Mouse (Mus musculus): ENCODE measurements around the gene Nrd1. TPM values are rescaled to one million over a fixed set of nuclear protein-coding genes. Genes with fewer than 3 reads are reported as not detected.

Gene Nrd1
- 100 to 1,000 TPM in 1 of 2 experiments, 10 to 100 TPM in 1; 99.5 to 136 TPM for total RNA-seq (2021)

DNA sequence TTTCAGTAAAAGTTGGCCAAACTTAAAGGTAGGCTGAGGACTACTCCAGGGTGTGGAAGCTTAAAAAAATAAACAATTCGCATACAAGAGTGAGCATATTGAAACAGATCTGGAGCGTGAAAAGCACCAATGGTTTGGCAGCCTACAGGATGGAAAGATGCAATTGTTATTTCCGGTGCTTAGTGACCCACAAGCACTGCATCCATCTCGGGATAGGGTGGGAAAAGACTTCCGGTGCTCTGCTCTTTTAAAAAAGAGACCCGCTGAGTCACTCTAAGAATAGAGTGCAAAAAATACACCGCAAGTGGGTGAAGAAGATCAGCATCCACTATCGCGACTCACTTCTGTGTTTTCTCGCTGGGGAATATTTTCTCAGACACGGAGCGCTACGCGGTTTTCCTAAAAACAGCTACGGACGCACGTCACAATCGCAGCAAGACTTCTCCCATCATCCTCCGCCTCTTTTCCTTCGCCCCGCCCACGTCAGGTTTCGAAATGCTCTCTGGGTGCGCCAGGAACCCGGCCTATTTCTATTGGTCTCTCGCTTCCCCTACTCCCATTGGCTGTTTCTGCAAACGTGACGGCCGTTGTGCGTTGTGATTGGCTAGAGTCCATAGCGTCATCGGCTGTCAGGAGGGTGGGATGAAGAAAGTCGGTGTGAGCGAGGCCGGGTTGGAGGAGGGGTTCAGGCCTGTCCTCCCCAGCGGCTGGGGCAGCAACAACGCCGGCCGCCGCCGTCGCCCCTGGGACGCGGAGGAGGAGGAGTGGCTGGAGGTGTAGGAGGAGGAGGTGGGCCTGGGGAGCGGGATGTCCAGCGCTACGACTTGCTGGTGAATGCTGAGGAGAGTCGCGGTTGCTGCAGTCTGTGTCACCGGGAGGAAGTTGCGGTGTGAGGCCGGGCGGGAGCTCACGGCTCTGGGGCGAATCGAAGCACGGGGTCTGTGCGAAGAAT, at the start of gene Nrd1:
Gene Nrd1 (plus strand): TSS at position 657 of the 952 bp plus-strand sequence.
- DNase-seq (ENCODE audit: extremely low spot score in 1 of 2, low spot score in 1 of 2) = peak; percentile 92 to 95

DNA sequence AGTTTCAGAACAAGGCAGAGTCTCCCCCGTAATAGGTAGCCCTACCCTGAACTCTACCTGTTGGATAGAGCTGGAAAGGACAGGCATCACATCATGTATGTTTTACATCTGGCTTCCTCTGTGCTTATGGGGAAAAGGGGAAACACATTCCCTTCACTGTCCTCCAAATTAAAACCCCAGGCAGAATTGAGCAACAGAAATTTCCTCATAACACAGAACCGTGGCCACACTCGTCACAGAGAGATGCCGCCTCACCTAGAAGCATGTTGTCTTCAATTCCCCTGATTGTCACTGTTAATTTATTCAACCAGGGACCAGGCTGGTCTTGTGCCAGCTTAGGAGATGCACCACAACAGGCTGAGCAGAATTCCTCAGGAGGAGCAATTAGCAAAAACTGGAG, 48.8 kb upstream of the Nrd1 start:
- DNase-seq (ENCODE audit: extremely low spot score in 1 of 2, low spot score in 1 of 2) = no peak

DNA sequence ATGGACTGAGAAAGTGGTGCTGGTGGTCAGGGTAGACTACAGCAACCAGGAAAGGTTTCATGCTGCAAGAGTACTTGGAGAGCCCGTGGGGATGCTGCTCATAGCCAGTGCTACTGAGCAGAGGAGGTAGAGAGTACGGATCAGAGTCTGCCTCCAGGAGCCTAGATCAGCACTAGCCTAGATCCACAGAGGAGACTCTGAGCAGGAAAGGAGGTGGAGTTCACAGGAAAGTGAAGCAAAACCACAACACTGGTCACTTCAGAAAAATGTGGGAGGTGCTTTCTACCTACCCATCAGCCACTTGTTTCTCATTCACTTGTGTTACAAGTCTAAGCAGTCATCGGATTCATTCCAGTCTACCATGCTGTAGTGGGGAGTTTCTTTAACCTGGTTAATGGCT, 40.8 kb upstream of the Nrd1 start:
- DNase-seq (ENCODE audit: extremely low spot score in 1 of 2, low spot score in 1 of 2) = no peak

DNA sequence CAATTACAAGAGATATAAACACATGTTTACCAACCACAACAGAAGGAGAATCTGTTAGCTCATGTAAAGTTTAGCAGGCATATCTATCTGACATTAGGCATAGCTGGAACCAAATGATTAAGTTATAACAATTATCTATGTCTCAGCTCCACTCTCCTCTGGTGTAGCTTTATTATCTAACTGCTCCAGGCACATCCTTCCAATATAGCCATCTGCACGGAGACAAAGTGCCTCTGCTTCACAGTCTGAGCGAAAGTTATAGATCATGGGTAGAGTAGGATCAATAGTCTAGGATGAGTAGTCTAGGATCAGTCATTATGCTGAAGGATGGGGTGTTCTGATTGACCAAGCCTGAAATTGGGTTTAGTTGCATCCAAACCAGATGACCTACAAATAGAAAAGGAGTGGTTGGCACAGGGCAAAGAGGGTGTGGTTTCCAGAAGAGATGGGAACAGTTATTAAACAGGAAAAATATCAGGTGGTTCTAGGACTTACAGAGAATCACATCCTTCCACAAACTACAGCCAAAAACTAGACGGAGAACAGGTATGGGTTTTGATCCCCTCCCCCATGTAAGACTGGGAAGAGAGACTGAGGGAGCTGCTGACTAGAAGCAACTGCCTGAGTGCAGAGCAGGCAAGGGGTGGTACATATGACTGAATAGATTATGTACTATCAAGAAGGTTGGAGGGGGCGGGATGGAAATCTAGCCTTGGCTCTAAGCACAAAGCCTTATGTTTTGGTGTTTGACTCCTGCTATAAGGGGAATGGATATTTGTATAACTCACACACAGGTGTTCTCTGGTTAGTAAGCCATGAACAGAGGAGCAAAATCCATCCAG, 39.6 kb upstream of the Nrd1 start:
- DNase-seq (ENCODE audit: extremely low spot score in 1 of 2, low spot score in 1 of 2) = no peak

DNA sequence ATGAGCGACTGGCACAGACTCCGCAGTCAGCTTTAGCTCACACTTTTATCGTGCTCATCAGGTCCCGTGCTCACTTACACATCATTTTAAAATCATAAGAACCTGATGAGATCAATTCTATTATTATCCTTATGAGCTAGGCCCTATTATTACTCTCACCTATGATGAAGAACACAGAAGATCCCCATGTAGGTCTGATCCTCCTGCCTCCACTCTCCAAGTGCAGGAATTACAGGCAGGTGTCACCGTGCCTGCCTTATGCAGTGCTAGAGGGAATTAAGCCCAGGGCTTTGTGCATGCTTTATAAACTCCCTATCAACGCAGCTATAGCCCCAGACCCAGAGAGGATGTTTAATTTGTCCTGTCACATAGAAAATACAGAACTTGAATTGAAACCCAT, 37.4 kb upstream of the Nrd1 start:
- no peak for DNase-seq (ENCODE audit: extremely low spot score in 1 of 2, low spot score in 1 of 2)

DNA sequence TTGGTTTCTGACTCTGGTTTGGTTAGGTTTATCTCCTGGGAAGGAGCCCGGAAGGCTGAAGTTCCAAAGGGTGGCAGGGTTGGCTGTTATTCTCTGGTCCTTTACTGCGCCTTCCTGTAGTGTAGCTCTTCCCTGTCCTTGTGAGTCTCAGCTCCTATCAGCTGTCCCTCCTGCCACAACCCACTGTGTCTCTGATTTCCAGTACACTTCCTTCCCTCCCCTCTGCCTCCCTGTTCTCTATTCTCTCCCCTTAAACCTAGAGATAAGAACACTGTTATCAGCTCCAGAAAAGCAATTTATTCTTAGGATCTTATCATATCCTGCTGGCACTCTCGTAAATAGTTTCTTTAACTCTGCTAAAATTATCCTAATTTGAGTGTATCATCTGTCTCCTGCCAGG, 30.9 kb upstream of the Nrd1 start:
- DNase-seq (ENCODE audit: extremely low spot score in 1 of 2, low spot score in 1 of 2) = no peak

DNA sequence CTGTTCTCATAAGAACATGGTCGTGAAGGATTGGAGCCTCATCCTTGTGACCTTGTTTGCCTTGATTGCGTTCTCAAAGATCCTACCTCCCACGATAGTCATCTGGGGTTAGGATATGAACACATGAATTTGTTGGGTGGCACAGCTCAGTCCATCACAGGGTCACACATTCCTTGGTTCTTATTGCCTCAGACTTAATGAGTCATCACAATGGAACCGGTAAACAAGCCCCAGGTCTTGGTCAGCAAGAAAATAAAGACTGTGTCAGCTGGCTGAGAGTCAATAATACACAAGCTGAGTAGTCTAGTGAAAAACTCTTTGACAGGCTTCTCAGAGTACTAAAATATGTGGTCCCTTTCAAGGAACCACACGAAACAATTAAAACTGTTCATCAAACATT, 29.4 kb upstream of the Nrd1 start:
- DNase-seq (ENCODE audit: extremely low spot score in 1 of 2, low spot score in 1 of 2) = no peak

DNA sequence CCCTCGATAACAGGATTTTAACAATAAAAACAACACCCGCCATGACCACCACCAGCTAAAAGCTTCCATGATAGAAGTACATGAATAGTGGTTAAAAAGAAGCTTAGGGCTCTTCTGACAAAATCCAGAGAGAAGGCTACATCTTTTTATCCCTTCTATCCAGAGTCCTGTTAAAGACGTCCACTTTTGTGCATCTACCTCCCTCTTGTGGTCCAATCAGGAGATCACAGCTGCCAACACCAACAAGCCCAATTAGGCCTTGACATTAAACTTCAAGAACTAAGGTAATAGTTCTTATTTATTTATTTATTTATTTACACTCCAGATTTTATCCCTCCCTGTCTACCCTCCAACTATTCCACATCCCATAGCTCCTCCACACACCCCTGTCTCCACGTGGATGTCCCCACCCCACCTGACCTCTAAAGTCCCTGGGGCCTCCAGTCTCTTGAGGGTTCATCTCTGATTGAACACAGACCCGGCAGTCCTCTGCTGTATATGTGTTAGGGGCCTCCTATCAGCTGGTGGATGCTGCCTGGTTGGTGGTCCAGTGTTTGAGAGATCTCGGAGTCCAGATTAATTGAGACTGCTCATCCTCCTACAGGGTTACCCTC, 23.9 kb upstream of the Nrd1 start:
- peak; percentile 20 to 51 for DNase-seq (ENCODE audit: extremely low spot score in 1 of 2, low spot score in 1 of 2)

DNA sequence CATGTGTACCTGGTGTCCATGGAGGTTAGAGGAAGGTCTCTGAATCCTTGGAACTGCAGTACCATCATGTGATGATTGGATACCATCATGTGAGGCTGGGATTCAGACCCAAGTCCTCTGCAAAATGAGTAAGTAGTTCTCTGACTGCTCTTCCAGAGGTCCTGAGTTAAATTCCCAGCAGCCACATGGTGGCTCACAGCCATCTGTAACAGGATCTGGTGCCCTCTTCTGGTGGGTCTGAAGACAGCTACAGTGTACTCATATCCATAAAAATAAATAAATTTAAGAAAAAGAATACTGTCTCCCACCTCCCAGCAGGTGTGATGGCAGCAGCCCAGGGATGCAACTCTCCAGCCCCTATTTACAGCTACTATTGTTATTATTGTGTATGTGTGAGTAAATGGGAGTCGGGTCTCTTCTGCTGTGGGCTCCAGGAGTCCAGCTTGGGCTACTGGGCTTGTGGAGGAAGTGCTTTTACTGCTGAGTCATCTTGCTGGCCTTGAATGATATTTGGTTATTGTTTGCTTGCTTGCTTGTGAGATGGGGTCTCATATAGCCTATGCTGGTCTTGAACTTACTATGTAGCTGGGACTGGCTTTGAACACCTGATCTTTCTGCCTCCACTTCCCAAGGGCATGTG, 13.5 kb upstream of the Nrd1 start:
- no peak for DNase-seq (ENCODE audit: extremely low spot score in 1 of 2, low spot score in 1 of 2)

DNA sequence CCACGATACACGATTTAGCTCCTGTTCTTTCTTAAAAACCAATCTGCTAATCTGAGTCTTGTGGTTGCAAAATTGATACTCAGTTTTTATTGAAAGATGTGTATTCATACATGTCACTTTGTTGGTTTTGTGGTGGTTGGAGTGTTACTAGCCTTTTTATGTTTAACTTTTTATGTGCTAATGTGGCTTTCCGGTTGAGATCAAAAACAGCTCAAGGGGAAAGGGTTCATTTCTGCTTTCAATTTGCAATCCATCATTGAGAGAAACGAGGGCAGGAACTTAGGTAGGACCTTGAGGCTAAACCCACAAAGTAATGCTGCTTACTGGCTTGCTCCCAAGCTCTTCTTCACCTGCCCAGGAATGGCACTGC, 13.0 kb upstream of the Nrd1 start:
- DNase-seq (ENCODE audit: extremely low spot score in 1 of 2, low spot score in 1 of 2) = no peak

DNA sequence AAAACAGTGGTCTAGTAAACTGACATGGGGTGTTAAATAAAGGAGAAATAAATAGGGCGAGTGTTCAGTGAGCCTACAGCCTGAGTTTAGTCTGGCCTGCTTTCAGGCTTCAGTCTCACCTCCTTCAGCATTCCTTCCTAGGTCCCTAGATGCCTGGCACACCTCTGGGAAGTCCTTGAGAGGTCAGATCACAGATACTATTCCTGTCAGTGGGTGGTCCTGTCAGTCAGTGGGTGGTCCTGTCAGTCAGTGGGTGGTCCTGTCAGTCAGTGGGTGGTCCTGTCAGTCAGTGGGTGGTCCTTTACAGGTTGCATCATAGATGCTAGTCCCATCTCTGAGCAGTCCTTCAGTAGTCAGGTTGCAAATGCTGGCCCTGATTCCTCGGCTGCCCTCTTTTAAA, 11.0 kb upstream of the Nrd1 start:
- DNase-seq (ENCODE audit: extremely low spot score in 1 of 2, low spot score in 1 of 2) = no peak

DNA sequence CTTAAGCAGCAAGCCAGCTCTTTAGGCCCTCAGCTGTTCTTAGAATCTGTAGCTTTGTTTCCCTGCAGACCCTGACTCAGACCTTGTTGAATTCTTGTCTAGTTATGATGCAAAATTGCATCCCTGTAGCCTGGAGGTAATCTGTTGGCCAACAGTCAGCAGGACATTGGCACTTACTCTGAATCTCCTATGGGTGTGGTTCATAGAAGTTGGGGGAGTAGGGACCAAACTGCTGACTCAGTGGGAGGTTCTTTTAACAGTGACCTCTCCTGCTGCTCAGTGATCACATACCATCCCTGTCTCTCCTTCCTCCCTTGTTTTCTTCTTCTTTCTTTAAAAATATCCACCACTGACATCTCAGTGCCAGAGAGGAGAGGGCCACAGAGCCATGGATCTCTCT, 10.4 kb upstream of the Nrd1 start:
- no peak for DNase-seq (ENCODE audit: extremely low spot score in 1 of 2, low spot score in 1 of 2)

DNA sequence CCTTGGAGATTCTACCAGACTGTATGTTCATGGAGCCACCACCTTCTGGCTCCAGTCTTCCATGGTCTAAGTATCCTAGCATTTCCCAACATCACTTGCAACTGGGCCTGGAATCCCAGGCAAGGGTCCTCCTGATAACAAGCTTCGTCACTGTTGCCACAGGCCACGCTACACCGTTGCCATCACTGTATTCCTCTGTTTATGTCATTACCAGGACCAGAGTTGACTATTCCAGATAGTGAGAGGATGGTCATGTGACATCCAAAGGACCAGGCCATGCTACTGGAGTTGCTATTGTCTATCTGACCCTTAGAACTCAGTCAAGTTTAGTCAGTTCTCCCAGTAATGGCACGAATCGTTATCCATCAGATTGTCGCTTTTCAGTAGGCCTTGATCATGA, 9.9 kb upstream of the Nrd1 start:
- no peak for DNase-seq (ENCODE audit: extremely low spot score in 1 of 2, low spot score in 1 of 2)

DNA sequence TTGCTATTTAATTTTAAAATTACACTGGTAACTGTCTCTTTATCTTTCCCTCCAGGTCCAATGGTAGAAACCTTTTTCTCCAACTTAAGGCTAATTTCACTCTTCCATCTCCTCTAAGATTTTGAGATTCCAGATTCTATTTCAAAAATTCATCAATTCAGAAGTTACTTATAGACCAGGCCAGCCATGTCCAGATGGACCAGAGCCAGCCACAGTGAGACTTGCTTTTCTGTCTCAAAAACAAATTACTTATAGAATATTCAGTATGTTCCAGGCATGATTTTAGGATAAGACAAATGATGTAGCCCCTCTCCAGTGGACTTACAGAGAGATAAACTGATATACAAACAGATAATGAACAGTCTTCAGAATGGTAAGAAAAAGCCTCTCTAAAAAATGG, 8.6 kb upstream of the Nrd1 start:
- DNase-seq (ENCODE audit: extremely low spot score in 1 of 2, low spot score in 1 of 2) = no peak

DNA sequence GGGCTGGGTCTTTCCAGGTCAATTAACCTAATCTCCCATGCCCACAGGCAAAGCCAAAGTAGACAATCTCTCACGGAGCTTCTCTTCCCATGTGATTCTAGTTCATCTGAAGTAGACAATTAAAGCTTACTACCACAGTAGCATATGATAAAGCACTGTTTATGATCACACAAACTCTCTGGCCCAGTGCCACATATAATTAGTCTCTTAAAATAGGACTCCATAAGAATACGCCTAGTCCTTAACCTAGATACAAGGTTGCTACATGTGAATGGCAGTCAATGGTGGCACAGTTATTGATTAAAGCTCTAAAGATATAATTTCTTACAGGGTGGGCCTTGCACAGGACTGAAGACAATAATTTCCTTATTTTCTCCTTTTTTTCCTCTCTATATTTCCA, 7.5 kb upstream of the Nrd1 start:
- DNase-seq (ENCODE audit: extremely low spot score in 1 of 2, low spot score in 1 of 2) = no peak

DNA sequence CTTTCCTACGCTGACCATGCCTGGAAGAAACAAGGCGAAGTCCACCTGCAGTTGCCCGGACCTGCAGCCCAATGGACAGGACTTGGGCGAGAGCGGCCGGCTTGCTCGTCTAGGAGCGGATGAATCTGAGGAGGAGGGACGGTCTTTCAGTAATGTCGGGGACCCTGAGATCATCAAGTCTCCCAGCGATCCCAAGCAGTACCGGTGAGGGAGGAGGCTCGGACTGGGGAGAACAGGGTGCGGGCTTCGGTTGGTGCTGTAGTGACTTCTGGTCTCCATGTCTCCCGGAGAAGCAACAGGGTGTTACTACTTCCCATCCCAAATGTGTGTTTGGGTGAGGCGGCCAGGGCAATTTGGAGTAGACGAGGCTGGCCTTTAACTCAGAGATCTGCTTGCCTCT, 506 bp downstream of the Nrd1 start:
- DNase-seq (ENCODE audit: extremely low spot score in 1 of 2, low spot score in 1 of 2) = no peak

DNA sequence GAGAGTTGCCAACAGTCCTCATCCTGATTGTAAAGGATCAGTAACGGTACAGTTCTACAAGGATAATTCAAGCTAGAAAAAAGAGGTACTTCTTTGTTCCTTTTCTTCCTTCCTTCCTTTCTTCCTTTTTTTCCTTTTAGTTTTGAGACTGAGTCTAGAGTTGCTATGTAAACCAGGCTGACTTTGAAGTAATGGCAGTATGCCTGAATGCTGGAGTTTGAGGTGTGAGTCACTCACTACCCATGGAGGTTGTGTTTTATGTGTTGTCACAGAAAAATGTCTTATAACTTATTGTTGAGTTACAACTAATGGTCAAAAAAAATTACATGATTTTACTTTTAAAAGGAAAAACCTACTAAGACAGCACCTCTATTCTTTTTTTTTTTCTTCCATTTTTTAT, 7.6 kb downstream of the Nrd1 start:
- DNase-seq (ENCODE audit: extremely low spot score in 1 of 2, low spot score in 1 of 2) = no peak

DNA sequence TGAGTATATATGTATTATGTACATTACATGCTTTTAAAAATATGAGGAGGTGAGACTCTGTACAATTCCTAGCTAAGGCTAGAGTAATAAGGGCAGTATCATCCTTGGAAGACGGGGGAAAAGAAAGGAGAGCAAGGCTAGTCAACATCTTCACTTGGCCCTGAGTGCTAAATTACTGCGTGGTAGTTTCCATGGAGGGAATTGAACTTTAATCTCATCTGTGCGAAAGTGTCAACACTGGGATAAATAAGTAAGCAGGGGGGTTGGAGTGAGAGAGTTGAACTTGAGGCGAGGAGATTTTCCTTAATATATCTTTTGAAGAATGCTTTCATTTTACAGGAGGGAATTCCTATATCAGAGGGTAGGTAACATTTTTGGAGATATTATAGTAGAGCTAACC, 13.6 kb downstream of the Nrd1 start:
- no peak for DNase-seq (ENCODE audit: extremely low spot score in 1 of 2, low spot score in 1 of 2)

DNA sequence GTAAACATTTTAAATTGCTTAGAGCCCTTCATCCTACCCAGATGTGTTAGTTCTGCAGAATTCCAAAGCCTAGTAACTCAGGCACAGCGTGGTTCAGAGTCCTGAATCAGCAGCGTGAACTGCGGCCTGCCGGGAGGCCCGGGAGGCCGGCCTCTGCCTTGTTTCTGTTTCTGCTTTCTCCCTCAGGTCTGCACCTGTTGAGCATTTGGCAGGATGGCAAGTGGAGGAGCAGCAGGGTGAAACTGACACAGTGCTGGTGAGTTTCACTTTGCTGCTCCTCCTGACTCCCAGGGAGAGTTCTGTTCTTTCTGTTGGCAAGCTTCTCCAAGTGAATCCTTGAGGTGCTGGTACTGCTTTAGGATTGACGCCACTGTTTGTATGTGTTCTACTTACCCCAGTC, 17.0 kb downstream of the Nrd1 start:
- no peak for DNase-seq (ENCODE audit: extremely low spot score in 1 of 2, low spot score in 1 of 2)

DNA sequence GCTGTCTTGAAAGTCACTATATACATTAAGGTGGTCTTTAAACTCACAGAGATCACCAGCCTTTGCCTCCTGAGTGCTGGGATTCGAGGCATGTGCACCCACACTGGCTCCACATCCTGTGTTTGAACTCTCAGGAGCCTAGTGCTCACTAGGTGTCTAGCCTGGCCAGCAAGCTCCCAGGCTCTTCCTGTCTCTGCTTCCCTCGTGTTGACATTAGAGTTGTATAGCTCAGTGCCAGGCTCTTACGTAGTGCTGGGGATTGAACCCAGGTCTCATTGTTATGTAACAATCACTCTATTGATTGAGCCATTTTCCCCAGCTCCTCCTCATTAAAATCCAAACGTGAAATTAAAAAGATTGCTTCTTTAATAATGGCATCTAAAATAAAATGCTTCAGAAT, 18.8 kb downstream of the Nrd1 start:
- DNase-seq (ENCODE audit: extremely low spot score in 1 of 2, low spot score in 1 of 2) = no peak

DNA sequence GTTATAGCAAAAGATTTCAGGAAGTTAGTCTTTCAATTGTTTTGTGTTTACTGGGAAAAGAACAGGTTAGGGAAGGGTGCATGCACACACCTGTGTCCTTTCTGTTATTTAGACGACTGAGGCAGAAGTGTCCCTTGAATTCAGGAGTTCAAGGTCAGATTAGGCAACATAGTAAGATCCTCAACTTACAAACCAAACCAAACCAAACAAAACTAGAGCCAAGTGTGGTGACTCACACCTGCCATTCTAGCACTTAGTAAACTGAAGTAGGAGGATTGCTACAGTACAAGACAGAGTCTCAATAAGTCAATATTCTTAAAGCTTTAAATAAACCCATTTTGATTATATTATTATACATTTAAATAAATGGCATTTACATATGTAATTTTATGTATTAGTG, 21.5 kb downstream of the Nrd1 start:
- DNase-seq (ENCODE audit: extremely low spot score in 1 of 2, low spot score in 1 of 2) = no peak
